Mouse (Mus musculus) small intestine, adult 2 months (tissue): ENCODE data around the gene Ap2m1. TPM values are rescaled to one million over a fixed set of nuclear protein-coding genes. Genes with fewer than 3 reads are reported as not detected.

Source experiments
- H3K27ac ChIP-seq: fragments of 200-500 bp; 2 replicates; pipeline ENCODE4 v1.5.1; 2012; ENCODE audit warnings: low read depth, low read length, control low read depth, inconsistent platforms; ENCODE audit not compliant: insufficient read depth
- H3K27me3 ChIP-seq: fragments of 200-500 bp; 2 replicates; pipeline ENCODE4 v1.6.1; 2012; ENCODE audit warnings: mild to moderate bottlenecking, moderate library complexity, low read length, inconsistent platforms; ENCODE audit not compliant: control insufficient read depth, insufficient read depth
- H3K36me3 ChIP-seq: fragments of 200-500 bp; 2 replicates; pipeline ENCODE4 v1.6.1; 2012; ENCODE audit warnings: mild to moderate bottlenecking, low read length, control low read depth, inconsistent platforms; ENCODE audit not compliant: control insufficient read depth, insufficient read depth
- H3K4me1 ChIP-seq: fragments of 200-500 bp; 2 replicates; pipeline ENCODE4 v1.6.1; 2012; ENCODE audit warnings: low read length, inconsistent platforms, mixed read lengths; ENCODE audit not compliant: control insufficient read depth, insufficient read depth, insufficient read length
- H3K4me3 ChIP-seq: fragments of 200-500 bp; 2 replicates; pipeline ENCODE4 v1.5.1; 2012; ENCODE audit warnings: low read depth, mild to moderate bottlenecking, control low read depth, inconsistent platforms, low read length, moderate library complexity
- CTCF ChIP-seq: fragments of 200-500 bp; IDR thresholded peaks from 2 replicates; pipeline ENCODE4 v1.5.1; 2012; ENCODE audit warnings: low read depth, mild to moderate bottlenecking, control low read depth, inconsistent platforms, low read length, moderate library complexity, mixed read lengths; ENCODE audit not compliant: insufficient replicate concordance, insufficient read length; ENCODE audit errors: extremely low read depth
- POLR2A ChIP-seq: fragments of 200-500 bp; IDR thresholded peaks from 2 replicates; pipeline ENCODE4 v1.6.1; 2012; ENCODE audit warnings: low read depth, mild to moderate bottlenecking, control low read depth, inconsistent platforms, low read length, moderate library complexity
- WGBS: fragments of 180-500 bp; shearing (Covaris S2); methylation state at CpG from one replicate; pipeline ENCODE4 v1.1.7; 2018; 5-methylcytosine and 5-hydroxymethylcytosine counted together
- polyA plus RNA-seq: library from polyadenylated mRNA; depleted of rRNA; stranded (reverse); fragments of >200 nt; gene quantifications from 2 replicates; pipeline ENCODE4 v1.2.3, GENCODE M21; 2012

Ap2m1 gene
- polyA plus RNA-seq, 1 experiment, result 508 TPM

DNA sequence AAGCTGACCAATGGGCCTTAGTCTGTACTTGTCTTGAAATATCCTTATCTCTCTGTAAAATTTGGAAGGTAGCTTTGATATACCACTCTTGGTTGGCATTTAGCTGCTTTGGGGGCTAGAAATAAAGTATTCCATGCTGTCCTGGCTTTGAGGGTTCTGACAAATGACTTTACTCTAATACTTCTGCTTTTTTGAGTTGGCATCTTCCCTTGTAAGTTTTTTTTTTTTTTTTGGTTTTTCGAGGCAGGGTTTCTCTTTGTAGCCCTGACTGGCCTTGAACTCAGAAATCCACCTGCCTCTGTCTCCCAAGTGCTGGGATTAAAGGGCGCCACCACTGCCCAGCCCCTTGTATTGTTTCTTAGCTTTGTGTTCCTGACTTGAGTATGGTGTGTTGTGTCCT lies 41.8 kb upstream of the Ap2m1 start:
- H3K27me3 ChIP-seq, result no peaks in the 10 kb centered on the region
- H3K4me1 ChIP-seq, result peaks cover 3% of the 10 kb centered on the region; the same call in 1 of the 2 replicates
- H3K27ac ChIP-seq, result no peak overlapping the region
- no peak for TF ChIP-seq CTCF
- TF ChIP-seq POLR2A, result no peak
- H3K4me3 ChIP-seq, result no peak overlapping the region
- H3K36me3 ChIP-seq, result no peaks in the 10 kb centered on the region
- WGBS, result 72% methylated on average over 2 of the region's 2 CpGs

GRCm38 (mm10) chr16:20496671-20497600 lies 38.3 kb upstream of the Ap2m1 start:
- Histone ChIP-seq H3K4me1 (peaks cover 3% of the 10 kb centered on the region; the same call in 1 of the 2 replicates), H3K4me3 (peak overlapping the region; percentile 52), H3K36me3 (peaks cover 9% of the 10 kb centered on the region), H3K27me3 (no peaks in the 10 kb centered on the region), H3K27ac (no peak overlapping the region)
- TF ChIP-seq CTCF (0 out of 2 replicates have a peak, but pooled peaks have one; percentile 15), POLR2A (no peak)
- 29% methylated on average over 25 of the region's 25 CpGs for WGBS

DNA sequence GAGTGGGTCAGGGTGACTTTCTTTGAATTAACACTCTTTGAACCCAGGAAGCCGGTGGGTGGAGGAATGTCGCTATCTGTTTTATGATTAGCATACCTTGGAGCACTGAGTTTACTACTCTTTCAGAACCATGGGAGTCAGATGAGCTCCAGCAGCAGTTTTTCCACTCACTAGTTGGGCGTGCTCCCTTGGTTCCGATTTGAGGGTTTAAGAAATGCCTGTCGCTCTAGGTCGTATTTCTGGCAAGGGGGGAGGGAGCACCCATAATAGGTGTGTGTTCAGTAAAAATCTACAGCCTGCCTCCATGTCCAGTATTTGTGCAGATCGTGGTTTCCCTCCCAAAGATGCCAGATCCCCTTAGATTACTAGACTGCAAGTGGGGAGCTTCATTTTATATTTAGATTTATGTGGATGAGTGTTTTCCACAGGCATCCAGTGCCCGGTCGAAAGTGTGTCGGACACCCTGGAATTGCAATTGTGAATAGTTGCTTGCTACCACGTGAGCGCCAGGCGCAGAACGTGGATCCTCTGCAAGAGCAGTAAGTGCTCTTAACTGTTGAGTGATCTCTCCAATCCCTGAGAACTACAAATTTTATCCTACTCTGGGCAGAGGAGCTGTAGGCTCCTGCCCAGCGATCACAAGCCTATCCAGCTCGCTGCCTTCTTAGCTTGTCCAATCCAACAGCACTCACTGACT lies 37.1 kb upstream of the Ap2m1 start:
- 0 out of 2 replicates have a peak overlapping the region, but pooled peaks have one; percentile 7 for H3K27ac ChIP-seq
- TF ChIP-seq CTCF, result no peak
- no peak for TF ChIP-seq POLR2A
- H3K4me1 ChIP-seq, result peaks cover 3% of the 10 kb centered on the region; the same call in 1 of the 2 replicates
- peaks cover 21% of the 10 kb centered on the region for H3K36me3 ChIP-seq
- H3K4me3 ChIP-seq, result peak overlapping the region; percentile 83
- no peaks in the 10 kb centered on the region for H3K27me3 ChIP-seq
- WGBS, result 12% methylated on average over 16 of the region's 16 CpGs

GRCm38 (mm10) chr16:20498677-20499475 lies 36.4 kb upstream of the Ap2m1 start, which contains the start of gene Eif2b5:
Gene Eif2b5, plus strand, starts transcription at chr16:20498817.
- WGBS, result under 1% methylated on average over 49 of the region's 49 CpGs
- H3K27ac ChIP-seq, result 0 out of 2 replicates have a peak within 1 kb of the TSS, but pooled peaks have one; percentile 7
- no peak for TF ChIP-seq CTCF
- TF ChIP-seq POLR2A, result peak; percentile 72

DNA sequence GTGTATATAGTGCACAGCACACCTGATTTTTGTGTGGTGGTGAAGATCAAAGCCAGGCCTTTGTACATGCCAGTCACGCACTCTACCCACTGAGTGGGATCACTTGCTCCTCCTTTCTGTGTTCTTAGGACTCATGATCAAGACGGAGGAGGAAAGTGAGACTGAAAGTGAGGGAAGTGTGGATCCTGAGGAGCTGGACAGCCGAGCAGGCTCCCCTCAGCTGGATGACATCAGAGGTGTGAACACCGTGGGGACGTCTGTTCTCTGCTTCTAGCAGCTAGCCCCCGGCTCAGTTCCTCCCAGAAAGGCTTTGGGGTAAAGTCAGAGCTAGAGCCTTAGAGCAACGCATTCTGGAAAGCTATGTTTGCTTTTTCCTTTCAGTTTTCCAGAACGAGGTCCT lies 29.3 kb upstream of the Ap2m1 start:
- H3K27me3 ChIP-seq, result no peaks in the 10 kb centered on the region
- no peaks in the 10 kb centered on the region for H3K4me1 ChIP-seq
- WGBS, result 84% methylated on average over 8 of the region's 8 CpGs
- H3K36me3 ChIP-seq, result peaks cover 81% of the 10 kb centered on the region
- TF ChIP-seq CTCF (no peak), POLR2A (no peak)
- H3K27ac ChIP-seq, result no peak overlapping the region
- H3K4me3 ChIP-seq, result no peak overlapping the region

More at GRCm38 (mm10) chr16:20498677-20499475, 36.4 kb upstream of the Ap2m1 start, which contains the start of gene Eif2b5:
- H3K36me3 ChIP-seq, result peaks cover 26% of the 10 kb centered on the region
- H3K4me1 ChIP-seq, result peaks cover 3% of the 10 kb centered on the region; the same call in 1 of the 2 replicates
- peak within 1 kb of the TSS; percentile 83 for H3K4me3 ChIP-seq
- no peaks in the 10 kb centered on the region for H3K27me3 ChIP-seq

GRCm38 (mm10) chr16:20509349-20509748 lies 25.9 kb upstream of the Ap2m1 start:
- 74% methylated on average over 3 of the region's 3 CpGs for WGBS
- no peaks in the 10 kb centered on the region for H3K27me3 ChIP-seq
- H3K4me1 ChIP-seq, result no peaks in the 10 kb centered on the region
- H3K4me3 ChIP-seq, result no peak overlapping the region
- no peak overlapping the region for H3K27ac ChIP-seq
- TF ChIP-seq CTCF, result peak; percentile 21; the same call in 1 of the 2 replicates
- TF ChIP-seq POLR2A, result no peak
- H3K36me3 ChIP-seq, result peaks cover 58% of the 10 kb centered on the region
